Mouse (Mus musculus) hindlimb bud, embryonic 11.5 days (tissue): Measurements from ENCODE around the gene Gm29776.

ENCODE experiments used
- DNase-seq: peaks from one replicate; pipeline ENCODE4 v3.0.0-alpha.2; 2012; ENCODE audit warnings: low read depth, low spot score; ENCODE audit errors: extremely low spot score

The Gm29776 gene

DNA sequence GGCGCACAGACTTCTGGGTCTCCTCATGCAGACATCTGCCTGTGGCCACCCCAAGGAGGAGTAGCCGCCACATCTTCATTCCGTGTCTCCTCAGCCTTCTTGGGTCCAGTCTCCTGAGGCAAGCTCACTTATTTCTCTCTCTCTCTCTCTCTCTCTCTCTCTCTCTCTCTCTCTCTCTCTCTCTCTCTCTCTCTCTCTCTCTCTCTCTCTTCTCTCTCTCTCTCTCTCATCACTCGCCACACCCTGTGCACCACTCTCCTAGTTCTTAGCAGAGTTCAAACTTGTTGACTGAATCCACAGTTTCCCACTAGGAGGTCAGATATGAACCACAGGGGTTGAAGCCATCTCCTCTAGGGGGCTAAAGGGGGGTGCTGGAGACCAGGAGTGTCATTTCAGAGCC is at the start of gene Gm29776:
Gm29776 (minus strand) TSS at position 101 of the 400 bp plus-strand sequence.
- no peak for DNase-seq

DNA sequence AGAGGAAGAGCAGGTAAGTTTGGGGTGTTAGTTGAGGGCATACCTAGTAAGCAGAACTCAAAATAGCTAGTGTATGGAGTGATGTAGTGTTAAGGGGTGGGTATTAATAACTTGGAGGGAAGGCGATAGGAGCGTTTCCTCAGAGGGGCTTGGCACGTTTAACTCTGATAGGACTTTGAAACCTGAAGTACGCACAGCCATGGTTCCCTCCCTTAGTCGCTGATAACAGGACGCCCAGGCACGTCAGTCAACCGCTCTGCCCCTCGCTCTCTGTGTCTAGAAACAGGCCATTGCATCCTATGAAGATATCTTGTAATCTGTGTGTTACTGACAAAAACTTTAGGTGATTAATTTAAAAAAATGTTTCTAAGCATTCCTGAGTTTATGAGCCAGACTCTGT is 47.4 kb upstream of the Gm29776 start:
- DNase-seq = no peak

DNA sequence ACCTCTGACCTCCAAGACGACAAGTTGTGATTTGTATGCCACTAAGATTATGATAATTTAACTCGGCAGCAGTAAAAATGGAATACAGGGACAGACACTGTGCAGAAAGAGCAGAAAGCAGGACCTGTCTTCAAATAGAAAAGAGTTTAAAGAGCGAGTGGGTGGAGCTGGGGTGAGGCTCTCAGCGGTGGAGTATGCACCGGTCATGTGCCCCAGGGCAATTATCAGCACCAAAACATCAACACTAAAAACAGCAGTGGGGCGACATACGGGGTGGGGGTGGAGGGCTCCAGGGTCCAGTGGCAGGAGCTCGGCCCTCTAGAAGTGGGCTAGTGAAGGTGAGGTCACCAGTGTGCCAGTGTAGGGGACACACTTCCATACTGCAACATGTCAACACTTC is 45.8 kb upstream of the Gm29776 start:
- no peak for DNase-seq

DNA sequence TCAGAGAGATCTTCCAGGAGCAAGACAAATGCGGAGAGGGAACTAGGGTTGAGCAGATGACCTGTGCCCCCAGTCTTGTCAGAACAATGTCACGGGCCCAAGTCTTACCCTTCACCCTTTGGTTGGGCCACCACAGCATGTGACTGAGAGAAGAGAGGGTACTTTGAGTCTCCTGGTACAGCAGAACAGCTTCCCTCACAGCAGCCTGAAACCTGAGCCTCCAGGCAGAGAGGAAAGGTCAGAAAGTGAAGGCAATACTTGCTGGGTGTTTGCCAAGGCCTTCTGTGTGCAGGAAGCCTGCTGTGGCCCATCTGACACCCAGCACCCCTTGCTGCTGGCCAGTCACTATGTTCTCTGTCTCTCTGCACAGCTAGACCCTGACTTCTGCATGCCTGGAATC is 43.7 kb upstream of the Gm29776 start:
- no peak for DNase-seq

DNA sequence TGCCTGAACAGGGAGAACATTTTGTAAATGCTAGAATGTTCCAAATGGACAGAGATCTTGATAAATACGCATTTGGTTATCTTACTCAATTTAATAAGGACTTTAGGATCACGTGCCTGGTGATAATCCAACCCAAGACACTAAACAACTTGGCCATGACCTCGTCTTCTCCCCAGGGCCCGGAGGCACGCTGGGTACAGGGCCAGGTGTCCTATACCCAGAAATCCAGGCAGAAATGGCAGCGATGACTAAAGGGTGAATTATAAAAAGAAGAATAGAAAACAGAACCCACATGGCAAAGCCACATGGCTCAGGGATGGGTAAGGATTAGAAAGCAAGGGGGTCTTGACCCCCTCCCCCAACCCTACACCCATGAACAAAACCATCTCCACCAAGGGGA is 43.1 kb upstream of the Gm29776 start:
- DNase-seq = no peak

DNA sequence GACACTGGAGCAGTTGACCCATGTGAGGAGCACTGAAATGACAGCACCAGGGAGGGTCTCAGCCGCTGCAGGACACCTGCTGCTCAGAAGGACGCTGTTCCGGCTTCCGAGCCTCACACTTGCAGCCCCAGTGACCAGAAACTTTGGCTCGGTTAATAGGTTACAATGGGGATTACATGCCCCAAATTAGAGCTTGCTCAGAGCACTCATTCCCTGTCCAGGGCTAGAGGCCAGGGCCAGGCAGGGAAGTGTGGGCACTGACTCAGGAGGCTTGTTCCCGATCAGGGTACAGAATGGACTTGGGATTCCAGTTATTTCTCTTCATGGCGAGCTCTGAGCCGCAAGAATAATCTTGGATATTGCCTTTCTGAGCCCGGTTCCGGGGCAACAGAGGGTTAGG is 39.0 kb upstream of the Gm29776 start:
- no peak for DNase-seq

DNA sequence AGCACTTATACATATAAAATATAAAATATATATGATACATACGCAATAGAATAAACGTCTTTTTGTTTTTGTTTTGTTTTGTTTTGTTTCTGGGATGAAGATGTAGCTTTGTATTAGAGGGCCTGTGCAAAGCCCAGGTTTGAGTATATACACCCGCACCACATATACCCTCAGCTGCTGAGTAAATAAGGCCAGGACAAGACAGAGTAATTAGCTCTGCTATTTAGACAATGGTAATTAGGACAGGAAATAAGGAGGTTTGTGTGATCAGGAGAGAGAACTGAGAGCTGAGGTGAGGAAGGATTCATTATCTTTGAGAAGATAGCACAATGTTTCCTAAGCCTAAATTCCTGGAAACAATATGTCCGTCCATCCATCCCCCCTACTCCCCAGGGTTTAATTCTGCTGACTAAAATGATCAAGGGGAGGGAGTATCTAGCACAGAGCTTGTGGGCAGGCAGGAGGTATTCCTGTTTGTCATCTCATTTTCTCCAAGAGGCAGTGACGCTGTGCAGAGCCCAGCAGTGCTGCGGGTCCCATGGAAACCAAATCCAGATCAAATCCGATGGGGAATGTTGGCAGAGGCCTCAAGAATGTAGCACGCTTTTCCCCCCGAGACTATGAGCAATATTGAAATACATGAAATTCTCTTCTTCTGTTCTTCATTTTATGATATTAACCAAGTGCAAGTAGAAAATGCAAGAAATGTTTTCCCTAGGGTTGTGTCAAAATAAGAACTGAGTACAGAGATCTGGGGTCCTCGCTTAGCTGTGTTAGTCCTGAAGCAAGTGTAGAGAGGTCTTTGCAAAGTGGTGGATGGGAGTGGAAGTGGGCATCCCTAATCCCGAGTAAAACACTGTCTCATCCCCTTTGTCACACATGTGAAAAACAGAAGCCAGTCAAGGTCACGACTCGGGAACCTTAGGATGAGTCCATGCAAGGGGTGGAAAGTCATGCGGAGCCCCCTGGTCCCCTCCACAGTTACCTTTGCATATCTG is 38.2 kb upstream of the Gm29776 start:
- DNase-seq = no peak

DNA sequence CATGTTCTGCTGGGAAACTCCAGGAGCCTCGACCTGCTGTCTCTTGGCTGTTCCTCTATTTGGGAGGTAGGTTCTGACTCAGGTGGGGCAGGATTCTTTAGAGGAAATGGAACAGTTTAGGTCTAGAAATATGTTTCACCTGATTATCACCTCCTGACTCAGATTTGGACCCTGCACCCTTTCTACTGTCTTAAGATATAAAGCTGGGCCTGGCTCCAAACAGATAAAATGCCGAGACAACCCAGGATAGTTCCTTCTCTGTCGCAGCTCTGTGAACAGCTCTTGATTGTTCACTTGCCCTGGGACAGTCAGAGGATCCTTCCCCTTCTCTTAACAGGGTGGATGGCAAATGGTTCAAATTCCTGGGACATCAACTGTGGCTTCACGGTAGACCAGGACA is 36.6 kb upstream of the Gm29776 start:
- DNase-seq = no peak

DNA sequence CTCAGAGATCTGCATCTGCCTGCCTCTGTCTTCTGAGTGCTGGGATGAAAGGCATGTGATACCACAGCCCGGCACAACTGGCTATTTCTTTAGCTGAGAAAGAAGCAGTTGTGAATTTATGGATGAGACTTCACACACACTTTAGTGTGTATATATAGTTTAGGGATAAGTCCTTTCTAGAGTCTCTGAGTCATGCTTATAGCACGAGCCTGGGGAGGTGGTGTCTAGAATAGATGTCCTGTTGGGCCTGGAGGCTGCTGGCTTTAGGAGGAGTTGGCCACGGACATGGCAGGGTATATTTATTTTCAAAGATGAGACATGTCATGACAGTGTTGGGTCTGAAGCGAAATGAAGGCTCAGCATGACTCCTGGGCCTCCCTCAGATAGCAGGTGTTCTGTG is 35.4 kb upstream of the Gm29776 start:
- no peak for DNase-seq

DNA sequence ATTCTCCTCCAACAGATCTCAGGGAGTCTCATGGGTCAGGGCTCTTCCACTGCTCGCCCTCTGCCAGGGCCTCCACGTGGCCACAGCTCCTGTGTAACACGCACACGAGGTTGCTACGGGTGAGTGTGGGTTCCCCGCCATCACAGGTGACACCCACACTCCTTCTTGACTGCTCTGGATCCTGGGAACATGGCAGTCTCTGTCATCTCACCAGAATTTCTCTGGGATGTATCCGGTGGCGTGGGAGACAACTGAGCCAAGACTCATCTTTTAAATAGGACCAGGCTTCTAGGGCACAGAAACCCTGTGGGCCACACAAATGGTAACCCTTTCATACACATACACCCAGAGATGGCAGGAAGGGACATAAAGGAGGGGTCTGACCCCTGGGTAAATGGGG is 33.6 kb upstream of the Gm29776 start:
- no peak for DNase-seq

DNA sequence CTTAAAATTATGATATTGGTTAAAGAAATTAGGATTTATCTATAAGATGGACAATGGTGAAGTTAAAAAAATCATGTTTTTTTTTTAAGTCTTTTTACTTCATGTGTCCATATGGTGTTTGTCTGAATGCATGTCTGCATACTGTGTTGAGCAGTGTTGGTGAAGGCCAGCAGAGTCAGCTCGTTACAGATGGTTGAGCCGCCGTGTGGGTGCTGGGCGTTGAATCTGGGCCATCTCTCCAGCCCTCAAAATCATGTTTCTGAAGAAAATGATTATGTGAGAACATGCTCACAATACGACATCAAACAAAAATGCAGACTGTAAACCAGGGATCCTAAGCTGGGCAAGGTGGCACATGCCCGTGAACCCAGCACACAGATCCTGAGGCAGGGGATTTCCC is 31.7 kb upstream of the Gm29776 start:
- no peak for DNase-seq

DNA sequence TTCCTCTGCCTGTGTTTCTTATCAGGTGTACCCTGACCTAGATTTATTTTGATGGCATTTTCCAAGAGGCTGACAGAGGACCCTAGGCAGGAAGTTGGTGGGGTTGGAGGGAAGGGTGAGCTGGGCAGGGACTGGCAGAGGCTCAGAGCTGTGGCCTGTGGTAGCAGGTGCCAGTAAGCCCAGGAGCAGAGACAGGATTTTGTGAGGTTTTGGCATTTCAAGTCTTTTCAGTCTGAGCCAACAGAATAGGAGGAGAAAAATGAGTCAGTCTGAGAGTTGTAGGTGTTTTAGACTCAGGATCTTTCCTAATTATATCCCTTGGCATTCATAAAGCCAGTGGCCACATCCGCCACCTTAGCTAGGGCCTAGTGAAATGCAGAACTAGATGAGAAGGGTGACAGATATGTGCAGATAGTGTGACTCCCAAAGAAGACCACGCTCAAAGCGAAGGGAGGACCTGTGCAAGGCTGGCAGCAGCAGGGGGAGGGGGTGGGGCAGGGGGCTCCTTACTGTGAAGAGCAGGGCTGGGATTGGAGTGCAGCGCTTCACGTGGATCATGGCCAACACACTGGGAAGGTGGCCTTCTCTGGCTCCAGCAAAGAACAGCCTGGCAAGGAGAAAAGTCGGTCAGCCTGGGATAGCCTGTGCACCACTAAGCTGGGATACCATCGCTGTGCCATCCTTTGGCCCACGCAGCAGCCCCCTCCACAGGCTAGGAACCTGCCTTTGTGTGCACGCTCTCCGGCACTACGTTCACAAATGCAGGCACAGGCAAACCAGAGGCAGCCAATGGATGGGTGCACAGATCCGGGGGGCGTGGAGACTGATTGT is 30.4 kb upstream of the Gm29776 start:
- DNase-seq = no peak

DNA sequence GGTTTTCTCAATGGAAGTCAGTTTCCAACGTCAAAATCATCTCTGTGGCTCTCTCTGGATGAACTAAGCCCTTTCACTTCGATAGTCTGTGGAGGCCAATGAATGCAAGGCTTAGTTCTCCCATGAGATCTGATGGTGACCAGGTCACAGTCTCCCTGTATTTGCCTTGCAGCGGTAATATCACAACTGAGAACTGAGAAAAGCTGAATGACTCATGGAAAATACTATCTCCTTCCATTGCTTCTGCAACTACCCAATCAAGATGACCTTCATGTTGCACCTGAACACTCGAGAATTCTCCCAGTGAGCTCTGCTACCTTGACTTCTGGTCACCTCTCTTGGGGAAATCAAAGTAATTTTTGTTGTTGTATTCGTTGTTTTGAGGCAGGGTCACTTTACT is 28.9 kb upstream of the Gm29776 start:
- DNase-seq = no peak

DNA sequence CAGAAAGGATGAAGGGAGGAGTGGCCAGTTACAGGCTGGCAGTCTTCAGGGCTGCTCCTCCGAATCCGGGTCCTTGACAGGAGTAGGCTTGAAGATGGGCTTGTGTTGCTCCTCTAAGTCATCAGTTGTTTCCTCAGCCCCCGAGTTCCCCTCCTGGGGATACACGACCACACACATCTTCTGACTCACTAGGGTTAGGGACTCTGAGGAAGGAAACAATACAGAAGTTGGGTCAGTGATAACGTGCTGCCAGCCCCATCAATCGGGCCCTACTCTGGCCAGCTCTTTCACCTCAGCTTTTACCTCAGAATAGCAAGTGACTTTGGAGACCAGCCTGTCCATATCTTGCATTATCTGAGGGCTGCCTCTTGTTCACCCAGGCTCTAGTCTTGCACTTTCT is 25.4 kb upstream of the Gm29776 start:
- DNase-seq = no peak

DNA sequence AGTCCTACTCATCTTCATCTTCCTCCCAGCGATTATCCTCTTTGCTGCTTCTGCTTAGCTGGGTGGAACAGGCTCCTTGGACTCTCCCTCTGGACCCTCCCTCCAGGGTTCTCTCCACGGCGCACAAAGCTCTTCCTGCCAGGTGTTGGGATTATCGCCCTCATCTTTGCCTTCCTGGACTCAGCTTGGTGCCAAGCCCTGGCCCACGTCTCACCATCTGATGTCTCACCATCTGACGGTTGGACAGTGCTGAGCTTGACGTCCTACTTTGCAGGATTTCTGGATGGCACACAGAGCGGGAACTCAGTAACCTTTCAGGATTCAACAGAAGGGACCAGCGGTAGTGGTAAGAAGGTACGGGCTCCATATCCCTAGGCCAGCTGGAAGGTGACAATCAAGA is 23.1 kb upstream of the Gm29776 start:
- DNase-seq = no peak

DNA sequence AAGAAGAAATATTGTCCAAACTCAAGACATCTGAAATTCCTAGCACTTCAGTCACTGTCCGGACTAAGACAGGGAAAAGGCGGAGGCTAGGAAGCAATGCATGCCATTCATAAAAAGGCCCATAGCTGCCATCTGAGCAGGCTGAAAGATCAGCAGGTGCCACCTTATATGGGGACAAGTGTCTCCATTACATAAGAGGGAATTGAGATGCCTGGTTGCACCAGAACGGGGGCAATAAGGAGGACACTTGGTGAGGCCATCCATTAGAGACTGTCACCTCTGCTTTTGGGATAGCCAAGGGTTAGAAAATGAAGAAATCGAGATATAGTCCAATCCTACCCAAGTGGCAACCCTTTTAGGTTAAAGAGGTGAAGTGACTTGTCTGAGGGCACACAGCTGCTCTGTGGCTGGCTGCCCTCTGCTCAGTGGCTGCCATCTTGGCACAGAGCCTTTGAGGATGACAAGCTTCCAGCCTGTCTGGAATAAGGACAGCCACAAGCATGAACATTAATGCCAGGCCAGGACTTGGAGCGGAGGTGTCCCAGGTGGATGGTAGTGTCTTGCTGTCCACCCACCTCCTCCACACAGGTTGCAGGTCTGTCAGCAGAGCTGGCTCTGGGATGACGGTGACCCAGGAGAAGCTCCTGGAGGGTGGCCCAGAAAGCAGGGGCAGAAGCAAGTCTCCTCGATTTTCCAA is 22.2 kb upstream of the Gm29776 start:
- no peak for DNase-seq

DNA sequence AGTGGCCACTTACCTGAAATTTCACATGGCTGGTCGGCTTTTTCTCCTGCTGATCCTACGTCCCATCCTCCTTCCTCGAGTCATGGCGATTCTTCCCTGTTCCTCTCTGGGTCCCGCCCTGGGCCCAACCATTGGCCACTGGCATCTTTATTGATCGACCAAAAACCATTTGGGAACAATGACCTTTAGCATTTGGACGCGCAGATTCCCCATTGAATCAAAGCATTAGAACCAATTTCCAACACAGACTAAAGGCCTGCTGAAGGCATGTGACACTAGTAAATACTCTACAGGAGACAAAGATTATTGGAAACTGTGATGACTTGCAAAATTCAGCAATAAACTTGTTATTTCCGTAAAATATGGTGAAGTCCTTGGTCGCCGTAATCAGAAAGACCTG is 21.4 kb upstream of the Gm29776 start:
- DNase-seq = no peak

DNA sequence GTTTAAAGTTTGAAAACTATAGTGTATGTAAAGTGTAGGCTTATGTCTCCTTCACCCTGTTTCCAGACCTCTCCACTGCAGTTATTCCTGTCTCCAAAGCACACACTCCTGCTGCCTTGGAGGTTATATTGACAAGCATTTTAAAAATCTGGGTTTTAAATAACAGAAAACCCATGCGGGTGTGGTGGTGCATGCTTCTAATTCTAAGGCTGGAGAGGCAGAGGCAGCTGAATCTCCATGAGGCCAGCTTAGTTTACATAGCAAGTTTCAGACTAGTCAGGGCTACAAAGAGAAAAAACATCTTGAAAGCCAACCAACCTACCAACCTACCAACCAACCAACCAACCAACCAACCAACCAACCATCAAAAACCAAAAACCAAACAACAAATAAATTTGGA is 16.8 kb upstream of the Gm29776 start:
- no peak for DNase-seq

DNA sequence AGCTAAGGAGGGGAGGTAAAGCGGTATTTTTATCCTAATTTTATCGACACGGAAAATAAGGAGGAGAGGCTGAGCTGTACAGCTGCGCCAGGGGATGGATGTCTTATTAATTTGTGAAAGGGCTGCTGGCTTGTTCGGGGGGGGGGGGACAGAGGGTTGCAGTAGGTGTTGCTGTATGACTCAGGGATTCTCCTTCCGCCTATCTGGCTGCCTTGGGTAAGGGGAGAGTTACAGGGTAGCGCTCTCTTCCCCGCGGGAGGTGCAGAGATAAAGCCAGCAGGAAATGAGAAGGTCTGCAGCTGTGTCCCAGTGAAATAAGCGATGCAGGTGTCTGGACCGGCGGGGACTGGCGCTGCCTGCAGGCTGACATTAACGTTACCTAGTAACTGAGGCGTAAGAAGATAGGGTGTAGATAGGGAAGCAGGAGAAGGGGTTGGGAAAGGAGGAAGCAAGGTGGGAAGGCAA is 16.0 kb upstream of the Gm29776 start:
- no peak for DNase-seq

DNA sequence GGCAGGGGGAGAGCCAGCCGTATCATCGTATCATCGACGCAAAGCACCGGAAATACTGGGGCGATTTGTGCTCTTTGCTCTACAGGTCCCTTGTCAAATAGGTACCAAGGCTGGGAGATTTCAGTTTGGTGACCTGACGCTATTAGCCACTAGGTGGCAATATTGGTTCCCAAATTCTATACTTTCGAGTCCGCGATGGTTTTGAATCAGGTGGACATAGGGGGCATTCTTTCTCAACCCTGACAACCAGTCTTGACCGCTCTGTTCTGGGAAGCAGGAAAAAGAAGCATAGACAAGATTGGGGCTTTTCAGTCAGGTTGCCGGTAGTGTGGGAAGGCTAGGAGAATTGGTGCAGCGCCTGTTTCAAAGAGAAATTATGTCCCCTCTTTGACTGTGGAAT is 15.5 kb upstream of the Gm29776 start:
- DNase-seq = peak; percentile 95

DNA sequence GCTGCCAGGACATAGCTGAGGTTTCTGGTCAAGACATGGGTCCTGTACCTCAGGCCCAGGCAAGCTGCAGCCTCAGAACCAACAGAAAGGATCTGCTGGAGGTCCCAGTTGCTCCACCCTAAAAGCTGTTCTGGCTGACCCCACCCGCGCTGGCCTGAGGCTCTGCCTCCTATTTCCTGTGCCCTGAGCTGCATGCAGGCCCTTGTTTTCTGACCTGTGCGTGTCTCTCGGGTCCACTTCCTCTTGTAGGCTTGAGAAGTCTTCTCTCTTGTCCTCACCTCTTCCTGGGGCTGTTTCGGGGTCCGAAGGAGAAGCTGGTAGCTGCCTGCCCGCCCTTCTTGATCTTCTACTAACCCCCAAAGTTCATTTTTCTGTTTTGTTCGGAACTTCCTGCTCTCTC is 14.2 kb upstream of the Gm29776 start:
- no peak for DNase-seq
